Mouse (Mus musculus) lung, adult 2 months (tissue): ENCODE measurements at regions not wholly inside any gene's neighbourhood (a gene's known extent, or its start where the extent isn't known, plus 50 kb on each side); places are given as distances from the start of the nearest gene placed in this dataset.

ENCODE experiments used
- CTCF ChIP-seq: fragments of 200-500 bp; IDR thresholded peaks from 2 replicates; pipeline ENCODE4 v1.5.1; 2011; ENCODE audit warnings: mild to moderate bottlenecking, low read length, control low read depth; ENCODE audit not compliant: insufficient read depth
- POLR2A ChIP-seq: fragments of 200-500 bp; IDR thresholded peaks from 2 replicates; pipeline ENCODE4 v1.6.1; 2011; ENCODE audit warnings: low read depth, mild to moderate bottlenecking, control low read depth, low read length, borderline replicate concordance; ENCODE audit errors: extremely low read depth

DNA sequence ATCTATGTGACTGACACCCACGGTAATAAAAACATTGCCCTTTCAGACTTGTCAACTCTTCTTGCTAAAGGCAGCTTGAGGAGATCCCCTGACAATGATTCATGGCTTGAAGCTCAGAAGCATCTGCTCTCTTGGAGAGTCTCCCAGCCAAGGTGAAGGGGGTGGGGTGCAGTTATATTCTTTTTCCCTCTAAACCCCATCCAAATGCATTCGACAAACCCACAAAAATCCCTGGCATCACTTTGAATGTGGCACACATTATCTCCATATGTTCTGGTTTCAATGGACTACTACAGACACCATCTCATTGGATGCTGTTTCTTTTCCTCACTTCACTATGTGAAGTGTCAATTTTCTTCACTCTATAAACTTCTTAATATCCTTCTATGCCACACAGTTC lies 603.0 kb upstream of the Rag2 start:
- TF ChIP-seq POLR2A (no peak), CTCF (no peak)
